Mouse (Mus musculus): ENCODE data around the gene Selenop.

GRCm38 (mm10) chr15:3271216-3271615 is 2.9 kb downstream of the Selenop start:
- no peak for TF ChIP-seq CTCF (IDR thresholded peaks at IDR 0.05; ENCODE audit: borderline replicate concordance, control insufficient read depth, extremely low read depth, insufficient read depth, low read length, poor library complexity)
- no peak for TF ChIP-seq POLR2A (IDR thresholded peaks at IDR 0.05; ENCODE audit: control insufficient read depth, extremely low read depth, insufficient read depth, low read length, poor library complexity)
